Comparison of ENCODE assay signal across 25 mouse cellular contexts in the genomic region with DNA sequence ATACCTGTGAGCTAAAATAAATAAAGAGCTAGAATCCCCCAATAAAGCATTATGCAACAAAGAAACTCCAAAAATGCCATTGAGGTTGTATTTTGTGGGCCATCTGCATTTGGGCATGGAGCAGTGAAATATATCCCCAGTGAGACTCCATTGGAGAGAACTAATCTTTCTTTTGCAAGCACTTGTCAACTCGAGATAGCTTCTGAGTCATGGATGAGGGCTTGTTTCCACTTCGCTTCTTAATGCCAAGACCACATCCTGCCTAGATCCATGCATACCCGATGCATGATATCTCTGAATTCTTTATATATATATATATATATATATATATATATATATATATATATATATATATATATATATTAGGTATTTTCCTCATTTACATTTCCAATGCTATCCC.
"Had no signal": no experiment of that assay in that cellular context is flagged by ENCODE, and none has a peak within 500 bp of the region (broad histone marks: within the 10 kb centered on the region; RNA-seq: fewer than 3 reads in every experiment).

No protein-coding gene starts in this region.

- H3K27me3 ChIP-seq: embryonic facial prominence, embryonic 12.5 days; embryonic facial prominence, embryonic 13.5 days; embryonic facial prominence, embryonic 15.5 days; forebrain, embryonic 12.5 days; forebrain, embryonic 13.5 days; forebrain, embryonic 15.5 days had no signal

- H3K4me1 ChIP-seq: embryonic facial prominence, embryonic 10.5 days; embryonic facial prominence, embryonic 12.5 days; embryonic facial prominence, embryonic 13.5 days; embryonic facial prominence, embryonic 15.5 days; forebrain, embryonic 10.5 days; forebrain, embryonic 12.5 days; forebrain, embryonic 13.5 days; forebrain, embryonic 15.5 days had no signal

- H3K9ac ChIP-seq: embryonic facial prominence, embryonic 12.5 days; embryonic facial prominence, embryonic 13.5 days; embryonic facial prominence, embryonic 15.5 days; forebrain, embryonic 12.5 days; forebrain, embryonic 13.5 days; forebrain, embryonic 15.5 days; forebrain, postnatal 0 days had no signal

- H3K4me3 ChIP-seq: embryonic facial prominence, embryonic 10.5 days; embryonic facial prominence, embryonic 12.5 days; embryonic facial prominence, embryonic 13.5 days; embryonic facial prominence, embryonic 15.5 days; erythroblast, embryonic 14.5 days; forebrain, embryonic 10.5 days; forebrain, embryonic 12.5 days; forebrain, embryonic 13.5 days; forebrain, embryonic 15.5 days; gastrocnemius, adult 2 months; heart, adult 2 months had no signal

- H3K27ac ChIP-seq: embryonic facial prominence, embryonic 10.5 days; embryonic facial prominence, embryonic 12.5 days; embryonic facial prominence, embryonic 13.5 days; embryonic facial prominence, embryonic 15.5 days; forebrain, embryonic 10.5 days; forebrain, embryonic 12.5 days; forebrain, embryonic 13.5 days; forebrain, embryonic 15.5 days; gastrocnemius, adult 2 months; heart, adult 2 months had no signal

- H3K36me3 ChIP-seq: embryonic facial prominence, embryonic 10.5 days; embryonic facial prominence, embryonic 12.5 days; embryonic facial prominence, embryonic 13.5 days; embryonic facial prominence, embryonic 15.5 days; forebrain, embryonic 10.5 days; forebrain, embryonic 12.5 days; forebrain, embryonic 15.5 days had no signal

- DNase-seq: cerebellum, adult 9-10 months; cerebellum, adult 9-11 months; cerebellum, postnatal 10 days; cerebellum, postnatal 14 days; cerebellum, postnatal 25 days; cerebellum, postnatal 36 days; embryo, embryonic 11 days; forebrain, postnatal 0 days; gastrocnemius, adult 2 months; gastrocnemius, postnatal 10 days; gastrocnemius, postnatal 14 days; gastrocnemius, postnatal 25 days; gastrocnemius, postnatal 36 days; heart, adult 11 months; heart, adult 18-20 months; heart, adult 2 months had no signal

- H3K9me3 ChIP-seq: embryonic facial prominence, embryonic 10.5 days; embryonic facial prominence, embryonic 12.5 days; embryonic facial prominence, embryonic 13.5 days; embryonic facial prominence, embryonic 15.5 days; forebrain, embryonic 10.5 days; forebrain, embryonic 12.5 days; forebrain, embryonic 13.5 days; forebrain, embryonic 15.5 days had no signal
